Mouse (Mus musculus) limb, embryonic 15.5 days (tissue): ENCODE measurements around the gene Med13l. TPM values are rescaled to one million over a fixed set of nuclear protein-coding genes. Genes with fewer than 3 reads are reported as not detected.

Experiments
- ATAC-seq: fragments of 200-750 bp; cut with Nextera tagmentation; 2 replicates; pipeline ENCODE4 v1.8.0; 2017; ENCODE audit warnings: low read depth, moderate TSS enrichment; ENCODE audit not compliant: insufficient number of reproducible peaks, low FRiP score, low TSS enrichment
- H3K27ac ChIP-seq: fragments of 300-500 bp; sonication (generic); 2 replicates; pipeline ENCODE4 v1.5.1; 2015; ENCODE audit warnings: moderate library complexity, mild to moderate bottlenecking, inconsistent platforms
- H3K27me3 ChIP-seq: fragments of 300-500 bp; sonication (generic); 2 replicates; pipeline ENCODE4 v1.6.1; 2015; ENCODE audit warnings: inconsistent platforms
- H3K36me3 ChIP-seq: fragments of 300-500 bp; sonication (generic); 2 replicates; pipeline ENCODE4 v1.6.1; 2015; ENCODE audit warnings: inconsistent platforms
- H3K4me1 ChIP-seq: fragments of 300-500 bp; sonication (generic); 2 replicates; pipeline ENCODE4 v1.6.1; 2015; ENCODE audit warnings: inconsistent platforms
- H3K4me2 ChIP-seq: fragments of 300-500 bp; sonication (generic); 2 replicates; pipeline ENCODE4 v1.6.1; 2015; ENCODE audit warnings: mild to moderate bottlenecking, inconsistent platforms
- H3K4me3 ChIP-seq: fragments of 300-500 bp; sonication (generic); 2 replicates; pipeline ENCODE4 v1.5.1; 2015; ENCODE audit warnings: mild to moderate bottlenecking, inconsistent platforms
- H3K9ac ChIP-seq: fragments of 300-500 bp; sonication (generic); 2 replicates; pipeline ENCODE4 v1.6.1; 2015; ENCODE audit warnings: inconsistent platforms
- H3K9me3 ChIP-seq: fragments of 300-500 bp; sonication (generic); 2 replicates; pipeline ENCODE4 v1.6.1; 2016; ENCODE audit warnings: inconsistent platforms
- WGBS: fragments of 180-500 bp; shearing (Covaris S2); methylation state at CpG from one replicate; pipeline ENCODE4 v1.1.7; 2015; 5-methylcytosine and 5-hydroxymethylcytosine counted together
- polyA plus RNA-seq: library from polyadenylated mRNA; unstranded; fragments of >200 nt; fragmentation: Nextera tagmentation; extraction: Ambion mirVana; gene quantifications from 2 replicates; pipeline ENCODE4 v1.2.1, GENCODE M21; 2015

The Med13l gene
- polyA plus RNA-seq, 1 experiment from 2014 or later = 16.5 TPM

DNA sequence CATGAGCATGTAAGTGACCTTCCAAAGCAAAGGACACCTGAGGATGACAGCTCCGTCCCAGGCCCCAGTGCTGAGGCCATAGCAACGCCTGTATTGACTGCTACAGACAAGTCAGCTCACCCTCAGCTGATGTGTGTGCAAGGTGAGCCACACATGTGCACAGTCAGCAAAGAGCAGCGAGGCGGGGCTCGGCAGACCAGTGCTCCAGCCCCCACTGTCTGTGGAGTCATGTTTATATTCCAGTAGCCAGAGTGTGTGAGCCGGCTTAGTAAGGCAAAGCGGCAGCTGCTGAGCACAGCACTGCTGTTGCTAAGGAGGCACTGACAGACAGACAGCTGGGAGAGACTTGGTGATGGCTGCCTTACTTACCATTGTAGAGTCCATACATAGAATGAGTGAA is 59.3 kb downstream of the Med13l start:
- Histone ChIP-seq H3K4me3 (no peak overlapping the region), H3K27me3 (no peaks in the 10 kb centered on the region), H3K27ac (no peak overlapping the region), H3K4me2 (no peak overlapping the region), H3K4me1 (peaks cover 30% of the 10 kb centered on the region), H3K9ac (no peak overlapping the region), H3K9me3 (no peaks in the 10 kb centered on the region), H3K36me3 (no peaks in the 10 kb centered on the region)
- ATAC-seq = 0 out of 2 replicates have a peak, but pooled peaks have one; percentile 30
- WGBS = 61% methylated on average over 7 of the region's 7 CpGs

DNA sequence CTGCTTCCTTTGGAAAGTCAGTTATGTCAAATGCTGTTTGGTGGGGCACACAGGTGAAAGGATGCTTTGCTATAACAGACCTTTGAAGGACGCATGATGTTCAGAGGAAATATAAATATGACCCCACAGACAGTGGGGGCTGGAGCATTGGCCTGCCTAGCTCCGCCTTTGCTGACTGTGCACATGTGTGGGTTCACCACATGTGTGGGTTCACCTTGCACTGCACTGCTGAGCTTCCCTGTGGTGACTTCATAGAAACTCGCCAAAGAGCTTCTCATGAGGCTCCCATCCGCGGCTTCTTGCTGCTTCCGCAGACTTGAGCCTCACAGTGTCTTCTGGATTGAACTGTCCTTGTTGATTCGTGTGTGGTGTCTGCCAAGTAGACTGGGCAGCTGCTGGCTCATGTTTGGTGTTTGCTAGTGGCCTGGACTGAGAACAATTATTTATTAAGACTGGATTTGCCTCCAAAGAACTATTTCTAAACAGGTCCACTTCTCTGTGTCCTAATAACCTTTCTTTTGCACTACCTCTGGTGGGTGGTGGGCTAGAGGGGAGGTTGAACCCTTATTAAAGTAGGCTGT is 59.9 kb downstream of the Med13l start:
- H3K36me3 ChIP-seq = no peaks in the 10 kb centered on the region
- no peak overlapping the region for H3K9ac ChIP-seq
- 0 out of 2 replicates have a peak overlapping the region, but pooled peaks have one; percentile 5 for H3K27ac ChIP-seq
- no peak overlapping the region for H3K4me2 ChIP-seq
- H3K9me3 ChIP-seq = no peaks in the 10 kb centered on the region
- no peaks in the 10 kb centered on the region for H3K27me3 ChIP-seq
- H3K4me3 ChIP-seq = no peak overlapping the region
- 82% methylated on average over 7 of the region's 7 CpGs for WGBS
- no peak for ATAC-seq
- H3K4me1 ChIP-seq = peaks cover 30% of the 10 kb centered on the region

DNA sequence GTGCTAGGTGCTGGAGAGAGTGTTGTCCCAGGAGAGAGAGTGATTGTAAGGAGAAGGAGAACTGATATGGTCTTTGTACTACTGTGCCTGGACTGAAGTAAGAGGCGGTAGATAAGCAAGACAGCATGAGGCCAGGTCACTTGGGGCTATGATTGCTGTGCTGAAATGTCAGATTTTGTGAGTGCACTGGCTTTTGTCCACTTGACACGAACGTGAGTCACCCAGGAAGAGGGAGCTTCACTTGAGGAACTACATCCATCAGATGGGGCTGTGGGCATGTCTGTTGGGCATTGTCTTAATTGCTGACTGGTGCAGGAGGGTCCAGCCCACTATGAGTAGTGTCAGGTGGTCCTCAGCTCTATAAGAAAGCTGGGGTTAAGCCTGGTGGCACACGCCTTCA is 61.4 kb downstream of the Med13l start:
- no peaks in the 10 kb centered on the region for H3K27me3 ChIP-seq
- 82% methylated on average over 4 of the region's 4 CpGs for WGBS
- no peak overlapping the region for H3K4me2 ChIP-seq
- H3K9me3 ChIP-seq = no peaks in the 10 kb centered on the region
- ATAC-seq = no peak
- no peak overlapping the region for H3K27ac ChIP-seq
- no peak overlapping the region for H3K4me3 ChIP-seq
- H3K36me3 ChIP-seq = no peaks in the 10 kb centered on the region
- no peak overlapping the region for H3K9ac ChIP-seq
- peaks cover 30% of the 10 kb centered on the region for H3K4me1 ChIP-seq

DNA sequence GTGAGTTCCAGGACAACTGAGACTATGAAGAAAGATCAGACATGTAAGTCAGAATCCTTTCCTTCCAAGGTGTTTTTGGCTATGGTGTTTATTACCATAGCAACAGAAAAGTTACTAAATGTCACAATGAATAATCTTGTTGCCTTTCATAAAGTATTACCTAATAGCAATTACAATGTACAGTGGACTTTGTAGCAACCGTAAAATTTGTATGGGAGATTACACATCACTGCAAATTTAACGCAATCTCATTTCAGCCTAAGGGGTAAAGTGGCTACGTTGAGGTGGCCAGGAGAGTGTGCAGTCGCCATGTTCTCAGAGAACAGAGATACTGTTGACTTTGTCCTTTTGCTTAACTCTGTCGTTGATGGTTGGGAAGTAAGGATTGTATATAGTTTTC is 61.9 kb downstream of the Med13l start:
- H3K4me1 ChIP-seq = peaks cover 28% of the 10 kb centered on the region
- H3K27me3 ChIP-seq = no peaks in the 10 kb centered on the region
- no peak overlapping the region for H3K4me2 ChIP-seq
- no peak overlapping the region for H3K4me3 ChIP-seq
- WGBS = 74% methylated on average over 5 of the region's 5 CpGs
- no peak overlapping the region for H3K27ac ChIP-seq
- no peaks in the 10 kb centered on the region for H3K36me3 ChIP-seq
- no peak overlapping the region for H3K9ac ChIP-seq
- no peak for ATAC-seq
- no peaks in the 10 kb centered on the region for H3K9me3 ChIP-seq

- H3K9me3 ChIP-seq = no peaks in the 10 kb centered on the region
- 48% methylated on average over 5 of the region's 5 CpGs for WGBS
These were observed 63.3 kb downstream of the Med13l start for GRCm38 (mm10) chr5:118623797-118624196.

GRCm38 (mm10) chr5:118627630-118628029 is 67.2 kb downstream of the Med13l start:
- Histone ChIP-seq H3K9ac (no peak overlapping the region), H3K36me3 (no peaks in the 10 kb centered on the region), H3K4me3 (no peak overlapping the region), H3K4me2 (no peak overlapping the region), H3K9me3 (no peaks in the 10 kb centered on the region), H3K4me1 (peaks cover 27% of the 10 kb centered on the region), H3K27me3 (no peaks in the 10 kb centered on the region), H3K27ac (no peak overlapping the region)
- WGBS = 78% methylated on average over 5 of the region's 5 CpGs
- ATAC-seq = no peak

More at GRCm38 (mm10) chr5:118623797-118624196, 63.3 kb downstream of the Med13l start:
- Histone ChIP-seq H3K4me1 (peaks cover 29% of the 10 kb centered on the region), H3K27me3 (no peaks in the 10 kb centered on the region), H3K36me3 (no peaks in the 10 kb centered on the region), H3K4me3 (no peak overlapping the region), H3K4me2 (no peak overlapping the region), H3K9ac (no peak overlapping the region), H3K27ac (no peak overlapping the region)
- ATAC-seq = no peak

DNA sequence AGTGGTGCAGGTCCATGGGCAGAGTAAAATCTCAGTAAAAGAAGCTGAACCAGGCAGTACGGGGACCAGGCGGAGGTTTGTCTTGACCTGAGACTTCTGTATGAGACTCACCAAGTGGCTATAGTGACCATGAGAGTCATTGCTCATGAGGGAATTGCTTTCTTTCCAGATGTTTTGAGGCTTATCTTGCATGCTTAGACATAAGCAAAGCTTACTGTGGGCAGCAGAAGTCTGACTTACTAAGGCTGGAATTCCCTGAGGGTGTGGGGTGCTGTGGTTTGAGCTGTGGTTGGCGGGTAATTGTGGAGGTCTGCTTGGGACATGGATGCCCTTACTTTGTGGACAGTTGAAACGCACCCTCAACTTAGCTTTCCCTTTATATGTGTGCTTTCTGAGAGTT is 67.7 kb downstream of the Med13l start:
- ATAC-seq = no peak
- H3K4me3 ChIP-seq = no peak overlapping the region
- 81% methylated on average over 4 of the region's 4 CpGs for WGBS

DNA sequence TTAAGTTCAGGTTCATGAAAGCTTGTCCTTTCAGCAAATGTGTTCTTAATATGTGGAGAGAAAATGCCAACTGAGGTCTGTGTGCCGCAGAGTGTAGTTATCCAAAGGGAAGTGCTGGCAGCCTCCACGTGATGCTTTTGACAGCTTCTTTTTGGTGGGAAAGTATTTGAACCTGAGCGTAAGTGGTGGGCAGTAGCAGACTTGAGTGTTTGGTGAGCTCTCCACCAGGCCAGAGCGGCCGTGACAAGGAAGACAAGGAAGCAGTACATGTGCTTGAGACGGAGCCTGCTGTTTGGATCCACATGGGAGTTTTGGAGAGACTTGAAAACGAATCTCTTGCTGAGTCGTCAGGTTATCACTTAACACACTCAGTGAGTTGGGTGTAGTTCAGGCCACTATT is 71.9 kb downstream of the Med13l start:
- no peaks in the 10 kb centered on the region for H3K36me3 ChIP-seq
- no peak overlapping the region for H3K27ac ChIP-seq
- no peak overlapping the region for H3K4me2 ChIP-seq
- no peak overlapping the region for H3K4me3 ChIP-seq
- H3K9me3 ChIP-seq = no peaks in the 10 kb centered on the region
- H3K27me3 ChIP-seq = no peaks in the 10 kb centered on the region
- no peak overlapping the region for H3K9ac ChIP-seq
- H3K4me1 ChIP-seq = peaks cover 36% of the 10 kb centered on the region
- ATAC-seq = no peak
- 72% methylated on average over 8 of the region's 8 CpGs for WGBS

More for the DNA sequence above, 67.7 kb downstream of the Med13l start:
- no peaks in the 10 kb centered on the region for H3K27me3 ChIP-seq
- peaks cover 31% of the 10 kb centered on the region for H3K4me1 ChIP-seq
- H3K9ac ChIP-seq = no peak overlapping the region
- no peak overlapping the region for H3K27ac ChIP-seq
- H3K9me3 ChIP-seq = no peaks in the 10 kb centered on the region
- H3K36me3 ChIP-seq = no peaks in the 10 kb centered on the region
- H3K4me2 ChIP-seq = no peak overlapping the region

- H3K9ac ChIP-seq = no peak overlapping the region
- H3K27ac ChIP-seq = no peak overlapping the region
- no peak for ATAC-seq
- H3K4me2 ChIP-seq = no peak overlapping the region
- H3K27me3 ChIP-seq = no peaks in the 10 kb centered on the region
- H3K4me1 ChIP-seq = peaks cover 37% of the 10 kb centered on the region
- WGBS = 75% methylated on average over 8 of the region's 8 CpGs
- no peak overlapping the region for H3K4me3 ChIP-seq
- no peaks in the 10 kb centered on the region for H3K36me3 ChIP-seq
- H3K9me3 ChIP-seq = no peaks in the 10 kb centered on the region
These were observed 72.6 kb downstream of the Med13l start for GRCm38 (mm10) chr5:118633106-118633505.

GRCm38 (mm10) chr5:118635476-118636187 is 75.2 kb downstream of the Med13l start:
- no peak overlapping the region for H3K4me3 ChIP-seq
- H3K4me1 ChIP-seq = peaks cover 42% of the 10 kb centered on the region
- no peak for ATAC-seq
- 19% methylated on average over 11 of the region's 11 CpGs for WGBS
- H3K4me2 ChIP-seq = no peak overlapping the region
- H3K36me3 ChIP-seq = no peaks in the 10 kb centered on the region
- H3K27me3 ChIP-seq = no peaks in the 10 kb centered on the region
- H3K27ac ChIP-seq = no peak overlapping the region
- H3K9ac ChIP-seq = no peak overlapping the region
- no peaks in the 10 kb centered on the region for H3K9me3 ChIP-seq

DNA sequence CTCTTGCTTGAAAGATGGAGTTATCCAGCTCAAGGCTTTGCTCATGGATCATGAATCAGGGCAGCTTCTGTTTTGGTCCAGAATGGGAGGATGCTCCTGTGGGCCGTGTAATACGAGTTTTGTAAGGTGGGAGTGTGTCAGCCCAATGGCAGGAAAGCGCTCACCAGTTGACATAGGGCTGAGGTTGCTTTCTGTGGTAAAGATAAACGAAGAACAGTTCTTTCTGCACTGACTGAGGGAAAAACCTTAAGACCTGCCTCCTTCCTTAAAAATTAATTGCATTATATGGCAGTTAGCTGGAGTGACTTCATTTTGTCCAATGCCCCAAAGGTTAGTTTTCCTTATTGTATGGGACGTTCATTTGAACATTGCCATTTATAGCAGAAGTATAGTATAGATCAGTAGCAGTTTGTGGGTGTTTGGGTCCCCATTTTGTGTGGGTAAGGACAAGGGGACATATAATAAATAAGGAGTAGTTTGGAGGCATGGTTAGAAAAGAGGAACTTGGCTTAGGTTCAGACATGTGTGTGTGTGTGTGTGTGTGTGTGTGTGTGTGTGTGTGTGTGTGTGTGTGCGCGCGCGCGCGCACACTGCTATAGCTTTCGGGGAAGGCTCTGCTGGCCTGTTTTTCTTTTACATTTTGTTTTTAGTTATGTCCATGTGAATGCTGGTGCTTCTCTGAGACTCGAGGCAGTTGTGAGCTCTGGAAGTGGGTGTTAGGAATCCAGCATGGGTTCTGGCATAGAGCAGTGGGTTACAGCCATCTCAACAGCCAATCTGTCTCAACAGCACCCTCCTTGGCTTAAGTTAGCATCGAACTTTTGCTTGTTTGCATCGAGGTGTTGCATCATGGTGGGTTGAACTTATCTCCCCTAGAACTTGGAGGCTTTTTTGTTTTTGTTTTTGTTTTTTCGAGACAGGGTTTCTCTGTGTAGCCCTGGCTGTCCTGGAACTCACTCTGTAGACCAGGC is 76.2 kb downstream of the Med13l start:
- H3K27ac ChIP-seq = no peak overlapping the region
- H3K9me3 ChIP-seq = no peaks in the 10 kb centered on the region
- no peak overlapping the region for H3K4me3 ChIP-seq
- no peak overlapping the region for H3K9ac ChIP-seq
- peaks cover 41% of the 10 kb centered on the region for H3K4me1 ChIP-seq
- no peaks in the 10 kb centered on the region for H3K36me3 ChIP-seq
- WGBS = 83% methylated on average over 16 of the region's 16 CpGs
- no peaks in the 10 kb centered on the region for H3K27me3 ChIP-seq
- ATAC-seq = no peak
- H3K4me2 ChIP-seq = no peak overlapping the region

GRCm38 (mm10) chr5:118637931-118638330 is 77.5 kb downstream of the Med13l start:
- 69% methylated on average over 4 of the region's 4 CpGs for WGBS
- no peak overlapping the region for H3K4me2 ChIP-seq
- no peaks in the 10 kb centered on the region for H3K9me3 ChIP-seq
- 0 out of 2 replicates have a peak overlapping the region, but pooled peaks have one; percentile 33 for H3K27ac ChIP-seq
- peaks cover 30% of the 10 kb centered on the region for H3K4me1 ChIP-seq
- no peaks in the 10 kb centered on the region for H3K36me3 ChIP-seq
- H3K27me3 ChIP-seq = no peaks in the 10 kb centered on the region
- ATAC-seq = no peak
- no peak overlapping the region for H3K4me3 ChIP-seq
- no peak overlapping the region for H3K9ac ChIP-seq
